Mouse (Mus musculus): ENCODE measurements around the gene Nisch. TPM values are rescaled to one million over a fixed set of nuclear protein-coding genes. Genes with fewer than 3 reads are reported as not detected.

Gene Nisch
- total RNA-seq, 1 experiment = 169 TPM

- Histone ChIP-seq H3K36me3 (ENCODE audit: control insufficient read depth, insufficient read depth, low read length, poor library complexity, severe bottlenecking) (peaks cover 12% of the 10 kb centered on the region), H3K9me3 (ENCODE audit: control insufficient read depth, insufficient read depth, low read depth, low read length) (no peaks in the 10 kb centered on the region), H3K4me1 (ENCODE audit: control insufficient read depth in 2 of 2, insufficient read depth in 2 of 2, low read length in 2 of 2, poor library complexity in 1 of 2) (peaks cover 5 to 16% of the 10 kb centered on the region in 2 experiments; a peak in 3 of 4 replicates), H3K27ac (ENCODE audit: insufficient read depth, low read depth, low read length, poor library complexity, severe bottlenecking) (peak within 1 kb of the TSS; percentile 2; the same call in 1 of the 2 replicates), H3K4me3 (ENCODE audit: insufficient read depth in 1 of 2, low read depth in 1 of 2, low read length in 2 of 2, poor library complexity in 1 of 2, severe bottlenecking in 1 of 2) (peak within 1 kb of the TSS; percentile 89 to 93), H3K9ac (ENCODE audit: insufficient read depth, low read depth, low read length, poor library complexity, severe bottlenecking) (peak within 1 kb of the TSS; percentile 85)
- in situ Hi-C loops (cut with MboI; ENCODE audit: low sequenced_read_pairs in 2 of 2, unreplicated experiment in 2 of 2) = no loop called here
- DNase-seq (ENCODE audit: low read depth, low spot score) = peak; percentile 71
- peak; percentile 96 for TF ChIP-seq MAFK (IDR thresholded peaks at IDR 0.05; ENCODE audit: insufficient read depth, low read depth, low read length)
- TF ChIP-seq ZC3H11A (IDR thresholded peaks at IDR 0.05; ENCODE audit: borderline replicate concordance, low read depth, low read length) = no peak
- no peak for TF ChIP-seq CHD2 (IDR thresholded peaks at IDR 0.05; ENCODE audit: low read depth, low read length)
Observed at GRCm38 (mm10) chr14:31130236-31131220, 86.2 kb downstream of the Nisch start, which contains the start of gene Nt5dc2. Gene Nt5dc2 (plus strand): TSS chr14:31131053.

- no peaks in the 10 kb centered on the region for H3K9me3 ChIP-seq (ENCODE audit: control insufficient read depth, insufficient read depth, low read depth, low read length)
- H3K4me3 ChIP-seq (ENCODE audit: insufficient read depth in 1 of 2, low read depth in 1 of 2, low read length in 2 of 2, poor library complexity in 1 of 2, severe bottlenecking in 1 of 2) = peak overlapping the region in 1 of 2 experiments; percentile 57; a peak in 3 of 4 replicates
- no peak for DNase-seq (ENCODE audit: low read depth, low spot score)
- H3K9ac ChIP-seq (ENCODE audit: insufficient read depth, low read depth, low read length, poor library complexity, severe bottlenecking) = peak overlapping the region; percentile 43; the same call in 1 of the 2 replicates
- no peak overlapping the region for H3K27ac ChIP-seq (ENCODE audit: insufficient read depth, low read depth, low read length, poor library complexity, severe bottlenecking)
- TF ChIP-seq HCFC1 (IDR thresholded peaks at IDR 0.05; ENCODE audit: borderline replicate concordance, insufficient read depth, low read length) (no peak), MAFK (IDR thresholded peaks at IDR 0.05; ENCODE audit: insufficient read depth, low read depth, low read length) (peak; percentile 44; the same call in 1 of the 2 replicates)
- in situ Hi-C loops (cut with MboI; ENCODE audit: low sequenced_read_pairs in 2 of 2, unreplicated experiment in 2 of 2) = no loop called here
- peaks cover 4% of the 10 kb centered on the region; the same call in 1 of the 2 replicates for H3K36me3 ChIP-seq (ENCODE audit: control insufficient read depth, insufficient read depth, low read length, poor library complexity, severe bottlenecking)
- peaks cover 5 to 16% of the 10 kb centered on the region in 2 experiments; a peak in 3 of 4 replicates for H3K4me1 ChIP-seq (ENCODE audit: control insufficient read depth in 2 of 2, insufficient read depth in 2 of 2, low read length in 2 of 2, poor library complexity in 1 of 2)
Observed at GRCm38 (mm10) chr14:31129326-31130235, 87.2 kb downstream of the Nisch start.

GRCm38 (mm10) chr14:31128826-31129219 lies 87.9 kb downstream of the Nisch start, which contains the start of gene Smim4:
Gene Smim4 (minus strand): TSS chr14:31128956.
- no peak for TF ChIP-seq HCFC1 (IDR thresholded peaks at IDR 0.05; ENCODE audit: borderline replicate concordance, insufficient read depth, low read length)
- no peak for TF ChIP-seq ZNF384 (IDR thresholded peaks at IDR 0.05; ENCODE audit: low read depth, low read length)
- no peak for TF ChIP-seq ZC3H11A (IDR thresholded peaks at IDR 0.05; ENCODE audit: borderline replicate concordance, low read depth, low read length)
- TF ChIP-seq CHD2 (IDR thresholded peaks at IDR 0.05; ENCODE audit: low read depth, low read length) = no peak
- TF ChIP-seq MAFK (IDR thresholded peaks at IDR 0.05; ENCODE audit: insufficient read depth, low read depth, low read length) = no peak
- H3K27ac ChIP-seq (ENCODE audit: insufficient read depth, low read depth, low read length, poor library complexity, severe bottlenecking) = 0 out of 2 replicates have a peak within 1 kb of the TSS, but pooled peaks have one; percentile 10
- peak within 1 kb of the TSS; percentile 87 to 92 for H3K4me3 ChIP-seq (ENCODE audit: insufficient read depth in 1 of 2, low read depth in 1 of 2, low read length in 2 of 2, poor library complexity in 1 of 2, severe bottlenecking in 1 of 2)
- peaks cover 2% of the 10 kb centered on the region; the same call in 1 of the 2 replicates for H3K36me3 ChIP-seq (ENCODE audit: control insufficient read depth, insufficient read depth, low read length, poor library complexity, severe bottlenecking)
- peak; percentile 98 for DNase-seq (ENCODE audit: low read depth, low spot score)
- peaks cover 5 to 16% of the 10 kb centered on the region in 2 experiments; a peak in 3 of 4 replicates for H3K4me1 ChIP-seq (ENCODE audit: control insufficient read depth in 2 of 2, insufficient read depth in 2 of 2, low read length in 2 of 2, poor library complexity in 1 of 2)
- H3K9ac ChIP-seq (ENCODE audit: insufficient read depth, low read depth, low read length, poor library complexity, severe bottlenecking) = peak within 1 kb of the TSS; percentile 87
- no peaks in the 10 kb centered on the region for H3K9me3 ChIP-seq (ENCODE audit: control insufficient read depth, insufficient read depth, low read depth, low read length)
- in situ Hi-C loops (cut with MboI; ENCODE audit: low sequenced_read_pairs in 2 of 2, unreplicated experiment in 2 of 2) = no loop called here

GRCm38 (mm10) chr14:31128101-31128825 lies 88.5 kb downstream of the Nisch start:
- Histone ChIP-seq H3K9me3 (ENCODE audit: control insufficient read depth, insufficient read depth, low read depth, low read length) (no peaks in the 10 kb centered on the region), H3K9ac (ENCODE audit: insufficient read depth, low read depth, low read length, poor library complexity, severe bottlenecking) (peak overlapping the region; percentile 87), H3K36me3 (ENCODE audit: control insufficient read depth, insufficient read depth, low read length, poor library complexity, severe bottlenecking) (peaks cover 2% of the 10 kb centered on the region; the same call in 1 of the 2 replicates), H3K27ac (ENCODE audit: insufficient read depth, low read depth, low read length, poor library complexity, severe bottlenecking) (0 out of 2 replicates have a peak overlapping the region, but pooled peaks have one; percentile 10), H3K4me3 (ENCODE audit: insufficient read depth in 1 of 2, low read depth in 1 of 2, low read length in 2 of 2, poor library complexity in 1 of 2, severe bottlenecking in 1 of 2) (peak overlapping the region; percentile 87 to 92), H3K4me1 (ENCODE audit: control insufficient read depth in 2 of 2, insufficient read depth in 2 of 2, low read length in 2 of 2, poor library complexity in 1 of 2) (peaks cover 5 to 16% of the 10 kb centered on the region in 2 experiments; a peak in 3 of 4 replicates)
- no peak for DNase-seq (ENCODE audit: low read depth, low spot score)
- in situ Hi-C loops (cut with MboI; ENCODE audit: low sequenced_read_pairs in 2 of 2, unreplicated experiment in 2 of 2) = no loop called here
- TF ChIP-seq HCFC1 (IDR thresholded peaks at IDR 0.05; ENCODE audit: borderline replicate concordance, insufficient read depth, low read length) (no peak), ZC3H11A (IDR thresholded peaks at IDR 0.05; ENCODE audit: borderline replicate concordance, low read depth, low read length) (no peak), CHD2 (IDR thresholded peaks at IDR 0.05; ENCODE audit: low read depth, low read length) (no peak), ZNF384 (IDR thresholded peaks at IDR 0.05; ENCODE audit: low read depth, low read length) (no peak)

Measured in ES-E14 (cell line).